Mouse (Mus musculus) ES-Bruce4 (cell line): ENCODE results near the gene Acacb.

Experiments
- CTCF ChIP-seq: IDR thresholded peaks from one replicate; pipeline ENCODE4 v1.8.1; 2011; ENCODE audit warnings: low read depth, low read length
- POLR2A ChIP-seq: IDR thresholded peaks from one replicate; pipeline ENCODE4 v1.8.1; 2011; ENCODE audit warnings: low read length; ENCODE audit not compliant: insufficient read depth

DNA sequence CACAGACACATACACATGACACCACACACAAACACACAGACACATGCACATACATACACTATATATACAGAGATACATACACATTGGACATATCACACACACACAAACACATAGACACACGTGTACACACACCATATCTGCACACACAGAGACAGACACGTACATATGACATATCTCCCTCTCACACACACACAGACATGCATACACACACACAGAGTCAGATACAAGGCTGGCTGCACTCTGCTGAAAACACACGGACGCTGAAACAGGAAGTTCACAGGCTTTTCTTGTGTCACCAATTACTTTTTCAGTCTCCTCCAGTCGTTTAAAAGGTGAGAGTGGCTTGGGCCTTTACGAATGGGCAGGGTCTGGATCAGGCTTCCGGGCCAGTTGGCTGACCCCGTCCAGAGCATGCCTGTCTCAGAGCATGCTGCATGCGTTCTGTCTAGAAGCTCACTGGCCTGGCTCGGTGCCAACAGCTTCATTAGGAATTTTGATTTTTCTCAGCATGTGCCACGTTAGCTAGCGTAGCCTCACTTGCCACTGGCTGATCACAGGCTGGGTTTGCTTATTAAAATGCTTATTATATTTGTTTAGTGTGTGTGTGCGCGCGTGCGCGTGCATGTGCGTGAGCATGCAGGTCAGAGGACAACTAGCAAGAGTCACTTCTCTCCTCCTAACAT, 152.0 kb downstream of the Acacb start:
- TF ChIP-seq CTCF (no peak), POLR2A (no peak)
